Mouse (Mus musculus) spleen, adult 18-20 months (tissue): ENCODE measurements at regions not wholly inside any gene's neighbourhood (a gene's known extent, or its start where the extent isn't known, plus 50 kb on each side); places are given as distances from the start of the nearest gene placed in this dataset.
A peak's percentile ranks its signal among the peaks of the same experiment; 100 is the strongest.

Experiments
- DNase-seq, 2 experiments: peaks; one replicate each; pipeline ENCODE4 v3.0.0; 2022; ENCODE audit warnings: mixed read lengths in 2 of 2

GRCm38 (mm10) chr12:12147088-12147687, 114.8 kb upstream of the Fam49a start:
- no peak for DNase-seq

- no peak for DNase-seq
Observed at GRCm38 (mm10) chr12:12147847-12148246, 114.1 kb upstream of the Fam49a start.

GRCm38 (mm10) chr12:12148659-12149399, 113.1 kb upstream of the Fam49a start:
- DNase-seq, result no peak

DNA sequence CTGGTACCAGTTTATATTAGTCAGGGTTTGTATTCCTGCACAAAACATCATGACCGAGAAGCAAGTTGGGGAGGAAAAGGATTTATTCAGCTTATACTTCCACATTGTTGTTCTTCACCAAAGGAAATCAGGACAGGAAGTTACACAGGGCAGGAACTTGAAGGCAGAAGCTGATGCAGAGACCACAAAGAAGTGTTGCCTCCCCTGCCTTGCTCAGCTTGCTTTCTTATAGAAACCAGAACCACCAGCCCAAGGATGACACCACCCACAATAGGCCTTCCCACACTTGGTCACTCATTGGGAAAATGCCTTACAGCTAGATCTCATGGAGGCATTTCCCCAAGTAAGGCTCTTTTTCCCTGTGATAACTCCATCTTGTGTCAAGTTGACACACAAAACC, 97.5 kb upstream of the Fam49a start:
- no peak for DNase-seq

GRCm38 (mm10) chr12:12170581-12170980, 91.4 kb upstream of the Fam49a start:
- DNase-seq, result no peak

DNA sequence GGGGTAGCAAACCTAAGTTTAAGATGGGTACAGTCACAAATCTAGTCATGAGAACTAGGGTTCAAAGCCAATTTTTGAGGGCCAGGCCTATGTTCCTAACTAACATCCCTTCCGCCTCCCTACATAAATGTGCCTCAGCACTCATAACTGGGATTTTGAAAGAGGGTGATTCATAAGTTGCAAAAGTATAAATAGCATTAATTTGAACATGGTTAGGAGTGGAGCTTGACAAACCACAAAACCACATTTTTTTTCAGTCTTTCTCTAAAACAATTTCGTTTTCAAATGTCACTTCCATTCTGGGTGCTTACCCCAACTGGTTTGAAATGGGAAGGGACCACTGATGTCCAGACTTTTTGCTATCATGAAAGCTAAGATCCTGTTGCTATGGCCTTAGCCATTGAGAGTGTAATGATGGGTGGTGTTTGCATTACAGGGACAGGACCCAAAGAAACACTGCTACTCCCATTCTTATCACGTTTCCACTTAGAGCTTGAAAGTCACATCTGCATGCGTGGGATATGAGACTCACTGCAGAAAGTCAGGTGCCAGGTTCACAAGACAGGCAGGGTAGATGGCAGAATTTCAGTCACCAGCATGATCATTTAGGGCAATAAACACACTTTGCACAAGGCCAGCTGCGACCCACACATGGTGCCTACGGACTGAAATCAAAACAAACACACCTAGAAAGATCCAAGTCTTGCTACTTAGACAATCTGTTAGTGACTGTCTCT, 89.7 kb upstream of the Fam49a start:
- DNase-seq, result no peak

DNA sequence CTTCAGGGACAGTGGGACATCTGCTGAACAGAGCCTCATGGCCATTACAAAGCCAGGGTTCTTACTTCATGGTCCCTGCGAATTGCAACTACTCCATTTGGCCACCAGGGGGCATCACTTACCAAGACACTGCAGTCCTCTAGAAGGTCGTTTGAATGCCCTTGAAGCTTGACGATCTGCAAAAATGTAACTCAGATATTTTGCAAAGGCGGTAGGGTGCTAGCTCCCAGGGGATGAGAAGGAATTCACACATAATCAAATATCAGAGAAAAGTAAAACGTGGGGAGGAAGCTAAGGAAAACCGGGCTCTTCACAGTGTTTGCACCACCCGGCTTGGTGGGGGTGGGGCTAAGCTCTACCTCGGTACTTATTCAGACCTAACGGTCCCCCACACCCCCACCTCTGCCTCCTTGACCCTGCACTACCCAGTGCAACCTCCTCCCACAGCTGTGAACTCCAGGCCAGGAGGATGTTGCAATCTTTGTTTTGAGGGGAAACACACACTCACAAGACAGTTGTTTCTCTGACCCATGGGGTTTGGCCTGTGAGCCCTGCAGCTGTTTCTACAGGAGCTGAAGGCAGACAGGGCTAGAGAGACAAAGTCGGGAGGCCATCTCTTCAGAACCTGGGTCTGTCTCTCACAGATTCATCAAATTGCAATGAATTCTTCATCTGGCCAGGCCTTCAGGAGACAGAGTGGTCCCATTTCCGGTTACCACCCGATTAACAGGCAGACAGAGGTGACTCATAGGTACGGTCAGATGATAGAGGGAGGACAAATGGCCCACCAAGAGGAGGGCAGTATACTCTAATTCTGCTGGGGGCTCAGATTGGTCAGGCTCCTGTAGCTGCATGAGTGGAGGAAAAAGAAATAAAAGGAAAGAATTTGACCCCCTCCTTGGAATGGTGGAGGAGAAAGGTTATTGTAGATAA, 85.3 kb upstream of the Fam49a start:
- peak; percentile 60 to 74 for DNase-seq

- no peak for DNase-seq
Observed at GRCm38 (mm10) chr12:12177264-12178043, 84.5 kb upstream of the Fam49a start.

DNA sequence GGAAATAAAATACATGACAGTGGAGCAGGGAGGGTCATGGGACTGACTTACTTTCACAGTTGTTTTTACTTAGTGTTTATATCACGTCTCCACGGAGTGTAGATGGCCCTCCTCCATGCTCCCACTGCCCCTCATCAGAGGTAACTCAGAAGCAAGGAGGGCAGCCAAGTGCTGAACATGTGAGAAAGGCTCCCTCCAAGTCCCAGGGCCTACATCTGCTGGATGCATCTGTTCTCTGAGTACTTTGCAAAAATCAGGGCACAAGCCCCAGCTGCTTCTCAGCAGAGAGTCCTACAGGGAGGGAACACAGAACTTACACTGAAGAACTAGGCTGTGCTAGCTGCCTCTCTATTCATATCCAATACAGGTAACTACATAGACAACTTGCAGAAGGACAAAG, 83.5 kb upstream of the Fam49a start:
- no peak for DNase-seq

- no peak for DNase-seq
Observed at GRCm38 (mm10) chr12:12179292-12179865, 82.6 kb upstream of the Fam49a start.

DNA sequence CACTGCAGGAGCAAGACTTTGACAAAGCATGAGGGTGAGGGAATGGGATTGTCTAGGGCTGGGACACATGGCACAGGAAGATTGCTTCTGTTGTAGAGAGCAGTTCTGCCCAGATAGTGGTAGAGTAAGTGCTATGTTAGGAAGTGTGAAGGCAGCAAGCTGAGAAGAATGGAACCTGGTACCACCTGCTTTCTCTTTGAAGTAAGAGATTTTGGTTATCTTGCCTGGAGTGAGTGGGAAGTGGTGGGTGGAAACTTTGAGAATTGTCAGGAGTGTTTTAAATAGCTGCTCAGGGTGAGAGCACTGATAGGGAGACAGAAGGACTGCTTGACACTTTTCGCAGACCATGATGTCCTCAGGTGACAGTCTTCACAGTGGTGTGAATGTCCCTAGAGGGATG, 81.0 kb upstream of the Fam49a start:
- no peak for DNase-seq

DNA sequence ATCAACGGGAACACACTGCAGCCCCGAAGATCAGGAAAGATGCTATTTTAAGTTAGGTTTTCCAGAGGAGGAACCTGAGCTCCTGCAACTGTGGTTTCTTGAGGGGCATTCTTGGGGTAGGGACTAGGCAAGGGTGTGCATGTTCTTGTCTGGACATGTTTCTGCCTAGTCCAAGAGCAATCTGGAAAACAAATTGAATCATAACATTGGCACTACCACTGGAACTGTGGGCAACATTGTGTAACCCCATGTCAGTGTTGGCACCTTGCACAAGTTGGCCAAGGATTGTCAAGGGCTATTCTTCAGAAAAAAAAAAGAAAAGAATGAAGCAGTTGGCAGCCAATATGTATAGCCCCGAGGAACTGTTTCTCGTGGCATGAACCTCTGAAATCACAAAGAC, 80.3 kb upstream of the Fam49a start:
- no peak for DNase-seq

- DNase-seq, result no peak
Observed at GRCm38 (mm10) chr12:12186353-12186752, 75.6 kb upstream of the Fam49a start.

- DNase-seq, result no peak
Observed at GRCm38 (mm10) chr12:12195066-12195465, 66.9 kb upstream of the Fam49a start.

- no peak for DNase-seq
Observed at GRCm38 (mm10) chr12:12196627-12197026, 65.3 kb upstream of the Fam49a start.

- DNase-seq, result no peak
Observed at GRCm38 (mm10) chr12:12208216-12208615, 53.7 kb upstream of the Fam49a start.
